Mouse (Mus musculus) cortical plate, adult 2 months (tissue): Measurements from ENCODE around the gene Tnfaip2.

Source experiments
- CTCF ChIP-seq: fragments of 200-500 bp; IDR thresholded peaks from 2 replicates; pipeline ENCODE4 v1.5.1; 2011; ENCODE audit warnings: mild to moderate bottlenecking, control low read depth, low read length; ENCODE audit not compliant: insufficient read depth; ENCODE audit errors: extremely low read depth
- POLR2A ChIP-seq: fragments of 200-500 bp; IDR thresholded peaks from 2 replicates; pipeline ENCODE4 v1.6.1; 2011; ENCODE audit warnings: mild to moderate bottlenecking, low read length, control low read depth; ENCODE audit not compliant: insufficient read depth; ENCODE audit errors: extremely low read depth

DNA sequence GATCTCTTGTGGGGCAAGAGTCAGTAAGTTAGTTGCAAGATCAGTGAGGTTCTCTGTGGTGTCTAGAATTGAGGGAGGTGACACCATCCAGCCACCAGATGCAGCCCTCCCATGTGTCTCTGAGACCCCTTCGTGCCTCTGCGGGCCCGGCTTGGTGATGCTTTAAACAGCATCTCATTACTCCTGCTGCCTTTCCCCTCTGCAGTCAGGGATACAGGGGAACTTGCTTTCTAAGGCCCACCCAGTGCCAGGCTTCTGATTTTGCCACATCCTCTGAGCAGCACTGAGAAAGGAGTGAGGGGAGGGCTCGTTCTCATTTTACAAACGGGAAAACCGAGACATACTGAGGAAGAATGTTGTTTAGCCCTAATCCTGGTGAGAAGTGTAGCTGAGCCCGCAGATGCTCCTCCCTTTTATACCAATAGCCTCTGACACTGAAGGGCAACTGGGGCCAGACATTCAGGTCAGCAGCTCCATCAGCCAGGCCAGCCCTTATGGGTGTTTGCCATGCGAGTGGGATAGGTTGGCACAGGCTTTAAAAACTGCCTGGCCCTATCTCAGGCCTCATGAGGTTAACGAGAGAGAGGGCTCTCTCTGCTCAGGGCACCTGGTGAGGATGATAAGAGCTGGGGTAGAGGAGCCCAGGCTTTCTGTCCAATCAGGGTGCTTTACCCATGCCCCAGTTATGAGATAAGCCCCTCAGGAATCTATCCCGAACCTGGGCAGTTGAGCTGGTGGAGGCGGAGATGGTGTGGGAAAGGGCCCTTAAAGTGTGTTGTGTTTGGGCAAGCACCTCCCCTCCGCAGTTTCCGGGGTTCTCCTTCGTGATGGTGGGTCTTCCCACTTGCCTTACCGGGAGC, 972 bp downstream of the Tnfaip2 start:
- no peak for TF ChIP-seq POLR2A
- no peak for TF ChIP-seq CTCF
